Mouse (Mus musculus): ENCODE measurements at regions not wholly inside any gene's neighbourhood (a gene's known extent, or its start where the extent isn't known, plus 50 kb on each side); places are given as distances from the start of the nearest gene placed in this dataset.

- no peak for DNase-seq (ENCODE audit: low spot score)
These were observed 314.7 kb upstream of the Runx1 start for GRCm38 (mm10) chr16:93140535-93141110.

DNA sequence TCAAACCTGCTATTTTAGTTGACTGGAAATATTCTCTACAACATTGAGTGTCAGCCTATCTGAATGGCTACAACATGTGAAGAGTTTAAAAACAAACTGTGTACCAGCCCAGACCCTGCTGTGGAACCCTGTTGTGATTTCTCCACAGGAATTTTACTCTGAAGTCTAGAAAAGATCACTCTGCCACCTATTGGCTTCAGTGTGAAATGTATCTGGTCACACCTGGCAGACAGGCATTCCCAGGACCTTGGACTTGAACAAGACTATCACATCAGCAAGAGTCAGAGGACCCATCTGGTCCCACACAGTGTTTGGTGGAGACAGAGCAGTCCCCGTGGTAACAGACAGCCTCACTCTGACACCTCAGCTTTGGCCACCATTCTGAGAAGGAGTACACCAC, 311.3 kb upstream of the Runx1 start:
- DNase-seq (ENCODE audit: low spot score), result no peak

DNA sequence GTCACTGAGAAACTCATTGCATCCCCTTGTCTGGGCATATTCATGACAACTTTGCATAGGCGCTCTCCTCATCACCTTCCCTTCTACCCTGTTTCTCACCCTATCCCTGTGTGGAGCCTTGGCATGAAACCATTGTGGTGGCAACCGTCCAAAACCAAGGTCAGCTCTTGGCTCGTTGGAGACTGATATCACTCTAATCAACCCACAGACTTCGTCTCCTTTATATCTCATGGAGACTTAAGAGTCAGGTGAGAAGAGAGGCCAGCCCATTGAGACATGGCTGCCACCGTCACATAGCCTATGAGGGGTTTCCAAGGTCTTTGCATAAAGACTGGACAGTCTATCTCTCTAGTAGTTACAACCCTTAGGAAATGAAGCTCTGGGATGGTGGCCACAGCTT, 305.5 kb upstream of the Runx1 start:
- DNase-seq (ENCODE audit: low spot score), result no peak

- no peak for DNase-seq (ENCODE audit: low spot score)
These were observed 304.7 kb upstream of the Runx1 start for GRCm38 (mm10) chr16:93130622-93131021.

- DNase-seq (ENCODE audit: low spot score), result no peak
These were observed 297.8 kb upstream of the Runx1 start for GRCm38 (mm10) chr16:93123707-93124106.

- no peak for DNase-seq (ENCODE audit: low spot score)
These were observed 290.4 kb upstream of the Runx1 start for GRCm38 (mm10) chr16:93116111-93116969.

DNA sequence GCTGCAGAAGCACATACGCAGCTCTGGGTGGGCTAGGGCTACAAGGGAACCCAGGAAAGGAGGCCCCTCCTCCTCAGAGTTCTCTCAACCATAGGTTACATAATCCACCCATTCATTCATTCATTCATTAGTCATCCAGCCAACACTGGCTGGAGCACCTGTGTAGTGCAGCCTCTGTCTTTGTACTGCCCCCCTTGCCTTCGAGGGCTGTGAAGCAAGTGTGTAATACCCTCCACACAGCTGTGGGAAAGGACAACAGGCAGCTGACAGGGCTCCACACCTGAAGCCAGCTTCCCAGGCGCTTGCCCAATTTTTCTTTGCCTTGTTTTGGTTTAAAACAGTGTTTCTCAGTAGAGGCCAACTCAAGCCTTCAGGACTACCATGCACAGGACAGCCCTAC, 285.0 kb upstream of the Runx1 start:
- no peak for DNase-seq (ENCODE audit: low spot score)

DNA sequence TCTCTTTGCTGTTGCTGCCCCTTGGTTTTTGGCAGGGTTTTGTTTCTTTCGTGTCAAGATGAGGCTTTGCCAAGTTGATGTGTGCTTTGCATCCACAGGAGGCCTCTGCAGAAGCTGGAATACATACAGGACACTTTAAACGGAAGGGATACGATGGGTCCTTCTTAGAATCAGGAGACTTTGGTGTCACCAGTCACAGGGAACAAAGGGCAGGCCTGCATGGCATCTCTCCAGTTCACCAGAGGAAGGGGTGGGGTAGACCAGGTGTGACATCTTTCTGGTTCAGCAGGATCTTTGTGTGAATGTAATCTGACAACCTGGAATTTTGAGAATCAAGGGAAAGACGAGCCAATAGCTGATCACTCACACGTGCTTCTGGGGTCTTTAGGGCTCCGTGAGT, 284.5 kb upstream of the Runx1 start:
- no peak for DNase-seq (ENCODE audit: low spot score)

DNA sequence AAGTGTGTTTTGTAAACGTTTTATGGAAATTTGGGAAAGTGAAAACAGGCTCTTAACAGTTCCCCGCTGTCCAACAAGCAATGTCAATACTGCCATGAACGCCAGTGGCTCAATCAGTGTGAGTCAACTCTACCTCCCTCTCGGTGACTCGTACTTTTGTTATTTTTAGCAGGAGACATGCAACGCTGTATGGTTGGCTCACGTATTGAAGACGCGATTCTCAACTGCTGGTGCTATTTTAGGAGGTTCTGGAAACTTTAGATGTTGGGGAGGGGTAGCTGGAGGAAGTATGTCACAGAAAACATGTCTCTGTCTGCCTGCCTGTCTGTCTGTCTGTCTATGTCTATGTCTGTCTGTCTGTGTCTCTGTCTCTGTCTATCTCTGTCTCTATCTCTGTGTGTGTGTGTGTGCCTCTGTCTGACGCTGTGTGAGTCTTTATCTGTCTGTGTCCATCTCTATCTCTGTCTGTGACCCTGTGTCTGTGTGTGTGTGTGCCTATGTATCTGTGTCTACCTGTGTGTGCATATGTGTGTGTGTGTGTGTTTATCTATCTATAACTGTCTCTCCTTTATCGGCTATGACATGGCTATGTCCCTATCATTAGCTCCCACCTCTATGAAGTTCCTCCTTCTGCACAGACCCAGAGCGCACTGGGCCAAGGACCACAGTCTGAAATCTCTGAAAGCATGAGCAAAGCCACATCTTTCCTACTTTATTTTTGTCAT, 283.9 kb upstream of the Runx1 start:
- DNase-seq (ENCODE audit: low spot score), result peak; percentile 21

GRCm38 (mm10) chr16:93107524-93107845, 281.5 kb upstream of the Runx1 start:
- DNase-seq (ENCODE audit: low spot score), result no peak

DNA sequence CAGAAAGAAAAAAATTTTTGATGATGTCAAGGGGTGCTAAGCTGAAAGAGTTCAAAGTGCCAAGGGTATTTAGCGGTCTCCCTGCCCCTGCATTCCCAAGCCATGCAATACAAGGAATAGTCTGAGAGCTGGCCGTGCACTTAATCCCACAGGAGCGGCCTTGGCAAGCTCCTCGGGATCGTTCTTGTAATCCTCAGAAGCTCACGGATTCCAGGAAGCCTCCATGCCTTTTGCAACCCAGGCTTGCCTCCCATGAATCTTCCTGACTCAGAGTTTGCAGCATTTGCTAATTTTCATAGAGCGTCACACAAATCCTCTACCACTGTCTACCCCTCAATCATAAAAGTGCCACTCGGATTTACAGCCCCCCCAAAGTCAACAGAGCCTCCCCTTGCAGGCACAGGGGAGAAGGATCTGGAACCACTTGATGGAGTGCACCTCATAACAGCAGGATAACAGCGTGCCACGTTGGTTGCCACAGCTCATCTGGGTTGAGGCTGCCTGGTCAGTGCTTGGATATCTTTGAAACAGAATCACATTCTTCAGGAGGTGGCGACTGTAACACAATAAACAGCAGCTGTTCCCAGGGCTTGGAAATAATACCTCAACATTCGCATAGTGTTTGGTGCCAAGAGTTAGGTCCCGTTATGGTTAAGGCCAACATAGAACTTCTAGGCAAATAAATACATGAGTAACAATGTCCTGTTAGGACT, 281.0 kb upstream of the Runx1 start:
- DNase-seq (ENCODE audit: low spot score), result peak; percentile 50

GRCm38 (mm10) chr16:93102174-93102573, 276.2 kb upstream of the Runx1 start:
- DNase-seq (ENCODE audit: low spot score), result no peak

GRCm38 (mm10) chr16:93098057-93098456, 272.1 kb upstream of the Runx1 start:
- no peak for DNase-seq (ENCODE audit: low spot score)

DNA sequence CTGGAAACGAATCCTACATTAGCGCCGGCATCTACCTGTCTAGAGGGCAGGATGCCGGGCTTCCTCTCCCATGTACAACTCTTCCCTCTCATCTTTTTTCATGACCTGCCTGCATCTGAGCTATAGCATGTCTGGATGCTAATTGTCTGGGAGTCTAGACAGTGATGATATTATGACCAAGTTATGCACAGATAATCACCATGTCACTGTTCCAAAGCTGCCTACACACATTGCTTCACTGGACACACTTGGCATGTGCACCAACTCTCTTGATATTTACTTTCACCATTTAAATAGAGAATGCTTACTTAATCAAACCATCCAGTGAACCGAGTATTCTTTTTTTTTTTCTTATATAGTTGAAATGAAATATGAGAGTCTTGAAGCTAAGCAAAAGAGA, 270.2 kb upstream of the Runx1 start:
- DNase-seq (ENCODE audit: low spot score), result no peak

GRCm38 (mm10) chr16:93092796-93093195, 266.8 kb upstream of the Runx1 start:
- DNase-seq (ENCODE audit: low spot score), result no peak

- no peak for DNase-seq (ENCODE audit: low spot score)
These were observed 259.4 kb upstream of the Runx1 start for GRCm38 (mm10) chr16:93085227-93085883.

DNA sequence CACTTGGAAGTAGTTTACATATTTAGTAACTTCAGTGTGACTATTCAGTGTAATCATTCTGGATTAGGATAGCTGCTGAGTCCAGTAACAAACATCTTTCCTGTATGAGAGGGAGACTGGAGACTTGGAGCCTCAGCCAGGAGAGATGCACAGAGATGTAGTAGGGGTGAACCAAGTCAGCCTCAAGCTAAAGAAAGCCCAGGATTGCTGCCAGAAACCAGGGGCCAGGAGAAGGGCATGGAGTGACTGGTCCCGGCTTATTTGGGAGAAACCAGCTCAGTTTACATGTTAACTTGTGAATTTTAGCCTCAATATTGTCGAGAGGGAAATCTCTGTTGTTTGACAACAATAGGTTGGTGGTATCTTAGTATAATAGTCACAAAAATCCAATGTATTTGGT, 257.8 kb upstream of the Runx1 start:
- no peak for DNase-seq (ENCODE audit: low spot score)

- no peak for DNase-seq (ENCODE audit: low spot score)
These were observed 257.2 kb upstream of the Runx1 start for GRCm38 (mm10) chr16:93083142-93083541.

- no peak for DNase-seq (ENCODE audit: low spot score)
These were observed 255.6 kb upstream of the Runx1 start for GRCm38 (mm10) chr16:93081533-93081932.

- peak; percentile 62 for DNase-seq (ENCODE audit: low spot score)
These were observed 253.9 kb upstream of the Runx1 start for GRCm38 (mm10) chr16:93079660-93080390.

GRCm38 (mm10) chr16:93078909-93079308, 253.0 kb upstream of the Runx1 start:
- no peak for DNase-seq (ENCODE audit: low spot score)

Data from heart, adult 8-10 months (tissue).